Mouse (Mus musculus) thymus, adult 2 months (tissue): ENCODE measurements around the gene Gm37240. TPM values are rescaled to one million over a fixed set of nuclear protein-coding genes. Genes with fewer than 3 reads are reported as not detected.

Experiments
- DNase-seq: peaks from one replicate; pipeline ENCODE4 v3.0.0; 2021
- H3K27ac ChIP-seq: fragments of 200-500 bp; 2 replicates; pipeline ENCODE4 v1.5.1; 2012; ENCODE audit warnings: low read length, control low read depth; ENCODE audit not compliant: control insufficient read depth, insufficient read depth
- H3K27me3 ChIP-seq: fragments of 200-500 bp; 2 replicates; pipeline ENCODE4 v1.6.1; 2012; ENCODE audit warnings: mild to moderate bottlenecking, low read length, moderate library complexity, mixed read lengths; ENCODE audit not compliant: control insufficient read depth, insufficient read depth
- H3K36me3 ChIP-seq: fragments of 200-500 bp; 2 replicates; pipeline ENCODE4 v1.6.1; 2012; ENCODE audit warnings: mild to moderate bottlenecking, low read length, moderate library complexity; ENCODE audit not compliant: control insufficient read depth, insufficient read depth
- H3K4me1 ChIP-seq: fragments of 200-500 bp; replicated peaks from 2 replicates; pipeline ENCODE4 v1.6.1; 2012; ENCODE audit warnings: low read length; ENCODE audit not compliant: control insufficient read depth, insufficient read depth
- H3K4me3 ChIP-seq: fragments of 200-500 bp; 2 replicates; pipeline ENCODE4 v1.5.1; 2012; ENCODE audit warnings: mild to moderate bottlenecking, low read length, control low read depth, moderate library complexity; ENCODE audit not compliant: control insufficient read depth, insufficient read depth
- CTCF ChIP-seq: fragments of 200-500 bp; IDR thresholded peaks from 2 replicates; pipeline ENCODE4 v1.5.1; 2012; ENCODE audit warnings: mild to moderate bottlenecking, control low read depth, low read length, moderate library complexity, borderline replicate concordance; ENCODE audit not compliant: control insufficient read depth, poor library complexity, insufficient read depth; ENCODE audit errors: extremely low read depth
- POLR2A ChIP-seq: fragments of 200-500 bp; IDR thresholded peaks from 2 replicates; pipeline ENCODE4 v1.6.1; 2012; ENCODE audit warnings: mild to moderate bottlenecking, low read length, control low read depth, moderate library complexity; ENCODE audit not compliant: control insufficient read depth, poor library complexity, insufficient read depth; ENCODE audit errors: extremely low read depth
- WGBS: fragments of 180-500 bp; shearing (Covaris S2); methylation state at CpG from one replicate; pipeline ENCODE4 v1.1.7; 2018; 5-methylcytosine and 5-hydroxymethylcytosine counted together
- polyA plus RNA-seq: library from polyadenylated mRNA; depleted of rRNA; stranded (reverse); fragments of >200 nt; gene quantifications from 2 replicates; pipeline ENCODE4 v1.2.3, GENCODE M21; 2012

Gene Gm37240
- polyA plus RNA-seq, 1 experiment = 7.0 TPM

- no peaks in the 10 kb centered on the region for H3K27me3 ChIP-seq
- DNase-seq = no peak
- H3K4me1 ChIP-seq = peaks cover 7% of the 10 kb centered on the region
- TF ChIP-seq POLR2A = no peak
- TF ChIP-seq CTCF = no peak
- H3K36me3 ChIP-seq = no peaks in the 10 kb centered on the region
- 86% methylated on average over 5 of the region's 5 CpGs for WGBS
- no peak overlapping the region for H3K27ac ChIP-seq
- no peak overlapping the region for H3K4me3 ChIP-seq
Measured at GRCm38 (mm10) chr3:84839499-84839898, 1047.8 kb downstream of the Gm37240 start.

- TF ChIP-seq POLR2A (no peak), CTCF (no peak)
- H3K36me3 ChIP-seq = no peaks in the 10 kb centered on the region
- no peak overlapping the region for H3K4me3 ChIP-seq
- H3K4me1 ChIP-seq = peaks cover 10% of the 10 kb centered on the region
- DNase-seq = no peak
- 87% methylated on average over 3 of the region's 3 CpGs for WGBS
- H3K27me3 ChIP-seq = no peaks in the 10 kb centered on the region
- no peak overlapping the region for H3K27ac ChIP-seq
Measured at GRCm38 (mm10) chr3:84837984-84838383, 1049.3 kb downstream of the Gm37240 start.

GRCm38 (mm10) chr3:84836029-84836428 is 1051.3 kb downstream of the Gm37240 start:
- no peaks in the 10 kb centered on the region for H3K36me3 ChIP-seq
- WGBS = 82% methylated on average over 5 of the region's 5 CpGs

GRCm38 (mm10) chr3:84829366-84829765 is 1058.0 kb downstream of the Gm37240 start:
- peaks cover 7% of the 10 kb centered on the region for H3K4me1 ChIP-seq
- H3K36me3 ChIP-seq = no peaks in the 10 kb centered on the region; the same call in 1 of the 2 replicates
- no peaks in the 10 kb centered on the region for H3K27me3 ChIP-seq
- H3K4me3 ChIP-seq = no peak overlapping the region
- TF ChIP-seq POLR2A = no peak
- no peak for TF ChIP-seq CTCF
- DNase-seq = no peak
- WGBS = 85% methylated on average over 1 of the region's 1 CpGs
- no peak overlapping the region for H3K27ac ChIP-seq

More at GRCm38 (mm10) chr3:84836029-84836428, 1051.3 kb downstream of the Gm37240 start:
- H3K27ac ChIP-seq = no peak overlapping the region
- peaks cover 10% of the 10 kb centered on the region for H3K4me1 ChIP-seq
- DNase-seq = no peak
- H3K27me3 ChIP-seq = no peaks in the 10 kb centered on the region
- no peak overlapping the region for H3K4me3 ChIP-seq
- TF ChIP-seq POLR2A (no peak), CTCF (no peak)

- TF ChIP-seq POLR2A = no peak
- TF ChIP-seq CTCF = no peak
Measured at GRCm38 (mm10) chr3:84827617-84828016, 1059.7 kb downstream of the Gm37240 start.

GRCm38 (mm10) chr3:84826938-84827337 is 1060.4 kb downstream of the Gm37240 start:
- Histone ChIP-seq H3K27me3 (no peaks in the 10 kb centered on the region), H3K27ac (peak overlapping the region; percentile 56; the same call in 1 of the 2 replicates), H3K4me3 (no peak overlapping the region), H3K36me3 (peaks cover 7% of the 10 kb centered on the region; the same call in 1 of the 2 replicates), H3K4me1 (peaks cover 5% of the 10 kb centered on the region)
- DNase-seq = no peak
- whole genome bisulfite sequencing = 2% methylated on average over 3 of the region's 3 CpGs
- TF ChIP-seq CTCF = no peak

More at GRCm38 (mm10) chr3:84827617-84828016, 1059.7 kb downstream of the Gm37240 start:
- DNase-seq = no peak
- H3K27ac ChIP-seq = no peak overlapping the region; the same call in 1 of the 2 replicates
- no peak overlapping the region for H3K4me3 ChIP-seq
- no peaks in the 10 kb centered on the region for H3K27me3 ChIP-seq
- H3K36me3 ChIP-seq = peaks cover 7% of the 10 kb centered on the region; the same call in 1 of the 2 replicates
- H3K4me1 ChIP-seq = peaks cover 5% of the 10 kb centered on the region
- WGBS = 55% methylated on average over 4 of the region's 4 CpGs

GRCm38 (mm10) chr3:84826405-84826804 is 1060.9 kb downstream of the Gm37240 start:
- Histone ChIP-seq H3K27ac (no peak overlapping the region), H3K4me3 (no peak overlapping the region), H3K36me3 (peaks cover 7% of the 10 kb centered on the region; the same call in 1 of the 2 replicates), H3K4me1 (peaks cover 5% of the 10 kb centered on the region), H3K27me3 (no peaks in the 10 kb centered on the region)
- TF ChIP-seq CTCF (no peak), POLR2A (no peak)
- WGBS = 77% methylated on average over 3 of the region's 3 CpGs
- no peak for DNase-seq
